Mouse (Mus musculus): ENCODE measurements around the gene Enpp7.
A peak's percentile ranks its signal among the peaks of the same experiment; 100 is the strongest.

The Enpp7 gene

DNA sequence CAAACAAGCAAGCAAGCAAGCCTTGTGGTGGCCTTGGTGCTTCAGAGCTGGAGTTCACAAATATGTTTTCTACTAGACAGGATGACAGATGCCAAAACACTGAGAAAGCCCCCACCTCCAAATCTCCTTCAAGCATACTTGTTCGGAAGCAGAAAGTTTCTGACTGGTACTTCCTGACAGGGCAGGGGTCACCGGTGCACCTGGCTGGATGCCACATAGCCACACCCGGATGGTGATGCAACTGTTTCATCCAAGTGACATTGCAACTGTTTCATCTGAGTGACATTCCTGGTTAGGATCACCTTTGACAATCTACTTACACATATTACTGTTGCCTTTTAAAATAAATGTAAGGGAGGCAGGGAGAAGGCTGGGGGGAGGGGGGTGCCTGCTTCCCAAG lies 9.2 kb downstream of the Enpp7 start:
- DNase-seq (ENCODE audit: low spot score): no peak

DNA sequence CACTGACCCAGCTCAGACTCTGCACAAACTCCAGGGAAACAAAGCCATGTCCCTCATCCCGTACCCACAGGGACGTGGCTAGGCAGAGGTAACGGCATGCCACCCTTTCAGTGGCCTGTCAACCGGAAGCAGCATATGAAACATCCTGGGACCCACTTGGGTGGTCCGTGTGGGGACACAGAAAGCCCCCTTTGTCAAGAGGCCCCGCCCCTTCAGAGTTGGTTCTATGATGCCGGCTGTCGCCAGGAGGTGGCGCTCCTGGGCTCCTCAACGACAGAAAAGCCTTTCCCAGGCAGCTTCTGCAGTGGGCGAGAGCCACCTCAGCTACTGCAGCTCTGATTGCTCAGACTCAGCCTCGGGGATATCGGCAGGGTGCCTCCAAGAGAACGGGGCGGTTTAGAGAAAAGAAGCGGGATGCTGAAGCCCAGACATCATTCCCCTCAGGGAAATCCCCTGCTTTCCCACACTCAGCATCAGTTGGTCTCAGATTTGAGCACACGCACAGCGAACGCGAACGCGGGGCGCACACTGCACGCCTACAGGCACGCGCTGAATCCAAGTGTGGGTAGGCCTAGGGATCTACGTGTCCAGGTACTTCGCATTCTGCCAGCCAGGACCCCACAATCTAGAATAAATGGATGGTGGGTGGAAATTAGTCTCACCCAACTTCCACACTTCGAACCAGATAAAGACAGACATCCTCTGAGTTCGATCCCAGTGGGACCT lies 10.7 kb downstream of the Enpp7 start:
- peak; percentile 84 for DNase-seq (ENCODE audit: low spot score)

GRCm38 (mm10) chr11:118999361-118999804 lies 11.4 kb downstream of the Enpp7 start:
- peak; percentile 71 for DNase-seq (ENCODE audit: low spot score)

DNA sequence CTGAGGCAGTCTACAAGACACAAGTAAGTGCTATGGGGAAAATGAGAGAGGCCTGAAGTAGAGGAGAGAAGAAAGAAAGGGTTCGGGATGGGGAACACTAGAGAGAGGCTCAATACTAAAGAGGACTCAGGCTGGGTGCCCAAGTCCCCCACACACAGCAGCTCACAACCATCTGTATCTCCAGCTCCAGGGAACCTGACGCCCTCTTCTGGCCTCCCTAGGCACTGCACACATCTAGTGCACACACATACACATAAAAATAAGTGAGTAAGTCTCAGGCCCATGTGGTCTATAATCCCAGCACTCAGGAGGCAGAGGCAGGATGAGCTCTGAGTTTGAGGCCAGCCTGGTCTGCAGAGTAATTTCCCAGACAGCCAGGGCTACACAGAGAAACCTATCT lies 12.9 kb downstream of the Enpp7 start:
- no peak for DNase-seq (ENCODE audit: low spot score)

DNA sequence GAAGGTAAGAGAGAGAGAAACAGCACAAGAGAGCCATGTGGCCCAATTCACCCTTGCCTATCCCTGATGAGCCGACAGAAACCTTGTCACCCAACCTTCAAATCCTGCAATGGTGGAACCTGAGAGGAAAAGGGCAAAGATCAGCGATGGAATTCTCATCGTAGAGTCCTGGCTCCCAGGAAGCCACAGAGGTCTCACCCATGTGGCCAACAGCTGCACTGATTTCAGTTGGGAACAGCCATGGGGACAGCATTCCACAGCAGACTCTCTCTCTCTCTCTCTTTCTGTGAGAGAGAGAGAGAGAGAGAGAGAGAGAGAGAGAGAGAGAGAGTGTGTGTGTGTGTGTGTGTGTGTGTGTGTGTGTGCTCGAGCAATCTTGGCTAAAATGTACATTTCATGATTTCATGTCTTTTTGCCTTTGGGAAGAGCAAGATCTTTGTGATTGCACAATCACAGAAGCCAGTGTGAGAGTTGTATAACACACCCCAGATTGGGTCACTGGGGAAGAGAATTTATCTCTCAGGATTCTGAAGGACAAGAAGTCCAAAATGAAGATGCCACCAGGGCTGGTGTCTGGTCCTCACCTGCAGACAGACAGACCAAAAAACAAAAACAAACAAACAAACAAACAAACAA lies 13.6 kb downstream of the Enpp7 start:
- no peak for DNase-seq (ENCODE audit: low spot score)

DNA sequence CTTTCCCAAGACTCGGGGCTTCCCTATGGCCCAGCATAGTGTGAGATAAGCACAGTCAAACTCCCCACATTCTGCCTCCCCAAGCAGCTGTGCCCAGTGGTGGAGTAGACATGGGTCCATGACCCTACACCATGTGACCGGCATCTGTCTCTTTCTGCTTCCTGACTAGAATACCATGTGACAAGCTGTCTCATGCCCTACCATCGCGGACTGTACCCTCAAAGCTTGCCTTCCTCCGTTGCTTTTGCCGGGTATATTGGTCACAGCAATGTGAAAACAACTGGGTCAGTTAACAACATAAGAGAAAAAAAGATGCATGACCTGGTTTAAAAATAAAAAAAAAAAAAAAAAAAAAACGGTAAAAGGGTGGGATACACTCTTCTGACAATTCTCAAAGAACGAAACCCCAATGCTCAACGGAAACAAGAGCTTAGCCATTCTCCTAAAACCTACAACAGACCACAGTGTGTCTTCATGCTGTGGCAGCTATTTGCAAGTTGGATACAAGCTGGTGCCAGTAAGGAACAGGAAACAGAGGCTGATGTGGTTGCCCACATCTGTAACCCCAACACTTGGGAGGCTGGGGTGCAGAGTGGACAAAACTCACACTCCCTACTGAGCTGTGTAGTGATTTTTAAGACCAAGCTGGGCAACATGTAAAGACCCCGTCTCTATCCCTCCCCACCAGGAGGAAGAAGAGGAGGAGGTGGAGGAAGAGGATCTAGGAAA lies 17.7 kb downstream of the Enpp7 start:
- DNase-seq (ENCODE audit: low spot score): no peak

GRCm38 (mm10) chr11:119006462-119006861 lies 18.5 kb downstream of the Enpp7 start:
- no peak for DNase-seq (ENCODE audit: low spot score)

- no peak for DNase-seq (ENCODE audit: low spot score)
Observed at GRCm38 (mm10) chr11:119007461-119008456, 19.8 kb downstream of the Enpp7 start.

- no peak for DNase-seq (ENCODE audit: low spot score)
Observed at GRCm38 (mm10) chr11:119014455-119014854, 26.5 kb downstream of the Enpp7 start.

DNA sequence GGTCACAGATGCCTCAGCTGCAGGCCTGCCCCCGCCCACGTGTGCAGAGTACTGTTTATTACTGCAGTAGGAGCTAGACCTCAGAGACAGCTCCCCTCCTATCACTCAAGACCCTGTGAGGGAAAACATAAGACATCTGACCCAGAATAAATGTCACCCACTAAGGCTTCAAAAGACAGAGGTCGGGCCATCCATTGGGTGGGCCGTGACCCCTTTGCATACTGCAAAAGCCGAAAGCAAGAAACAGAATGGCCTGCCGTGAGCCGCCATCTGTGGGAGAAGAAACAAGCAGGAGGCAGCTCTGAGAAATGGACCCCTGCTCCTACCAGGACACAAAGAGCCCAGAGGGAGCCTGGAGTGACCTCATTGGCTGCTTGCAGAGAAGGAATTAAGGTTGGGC lies 29.5 kb downstream of the Enpp7 start:
- no peak for DNase-seq (ENCODE audit: low spot score)

GRCm38 (mm10) chr11:119021180-119021579 lies 33.2 kb downstream of the Enpp7 start:
- DNase-seq (ENCODE audit: low spot score): no peak

DNA sequence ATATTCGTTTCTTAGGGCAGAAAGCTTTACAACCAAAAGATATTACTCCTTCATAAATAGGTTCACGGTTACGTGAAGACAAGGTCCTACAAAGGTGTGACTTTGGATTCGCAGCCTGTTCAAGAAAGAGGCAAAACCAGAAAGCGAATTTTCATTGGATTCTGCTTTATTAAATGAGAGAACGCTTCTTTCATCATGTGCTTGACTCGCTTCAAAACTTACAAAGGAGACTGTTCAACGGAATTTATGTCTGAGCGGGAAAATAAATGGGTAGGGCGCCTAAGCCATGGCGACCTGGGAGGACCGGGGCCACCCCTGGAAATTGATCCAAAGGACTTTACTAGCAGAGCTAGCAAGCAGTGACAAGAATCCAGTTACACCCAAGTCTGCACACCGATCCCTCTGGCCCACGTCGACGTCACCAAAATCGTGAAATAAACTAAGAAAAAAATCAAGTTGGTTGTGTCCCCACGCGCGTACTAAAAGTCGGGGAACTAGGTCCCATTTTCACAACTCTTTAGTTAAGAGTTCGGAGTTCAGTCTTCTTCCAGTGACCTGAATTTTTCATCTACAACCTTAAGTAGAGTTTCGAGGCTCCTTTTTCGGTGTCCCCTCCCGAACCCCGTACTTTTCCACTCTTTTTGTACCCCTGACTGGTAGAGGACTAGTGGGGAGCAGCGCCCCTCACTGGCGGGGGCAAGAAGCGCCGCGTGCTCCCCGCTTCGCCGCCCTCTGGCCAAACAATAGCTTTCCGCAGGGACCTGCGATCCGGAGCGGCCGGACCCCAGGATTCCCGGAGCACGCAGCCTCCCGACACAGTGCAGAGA lies 34.3 kb downstream of the Enpp7 start:
- no peak for DNase-seq (ENCODE audit: low spot score)

- DNase-seq (ENCODE audit: low spot score): peak; percentile 90
Observed at GRCm38 (mm10) chr11:119022895-119023615, 35.1 kb downstream of the Enpp7 start, which contains the start of gene Cbx2. TSS of gene Cbx2 (plus strand) at chr11:119022962.

DNA sequence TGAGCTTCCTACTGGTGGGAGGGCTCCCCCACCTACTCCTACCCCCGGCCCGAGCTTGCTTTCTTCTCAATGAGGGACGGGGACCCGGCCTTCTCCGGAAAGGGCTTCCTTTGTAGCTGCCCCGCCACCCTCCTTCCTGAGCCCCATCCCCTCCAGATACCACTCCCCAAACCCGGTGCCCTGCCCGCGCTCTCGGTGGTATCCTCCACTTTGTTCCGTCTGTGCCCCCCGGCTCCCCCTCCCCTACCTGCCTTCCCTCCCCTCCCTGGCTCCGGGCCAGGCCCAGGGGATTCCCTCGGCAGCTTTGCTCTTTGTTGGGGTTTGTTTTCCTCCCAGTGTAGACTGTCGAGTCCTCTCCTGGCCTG lies 35.6 kb downstream of the Enpp7 start:
- DNase-seq (ENCODE audit: low spot score): no peak

DNA sequence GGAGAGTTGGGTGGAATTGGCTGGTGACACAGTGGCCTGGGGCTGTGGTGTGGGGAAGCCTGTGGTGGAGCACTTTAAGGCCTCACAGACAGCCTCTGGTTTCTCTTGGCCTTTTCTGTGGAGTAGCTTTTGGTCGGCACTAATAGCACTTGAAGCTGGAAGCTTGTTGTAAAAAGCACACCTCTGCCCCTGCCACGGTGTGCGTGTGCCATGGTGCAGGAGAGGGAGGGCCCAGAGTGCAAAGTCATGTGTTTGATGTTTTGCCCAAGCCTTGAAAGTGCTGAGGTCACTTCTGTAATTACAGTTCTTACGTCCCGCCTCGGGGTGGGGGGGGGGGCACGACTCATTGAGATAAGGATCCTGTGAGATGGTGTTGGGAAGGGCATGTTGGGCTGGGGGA lies 36.3 kb downstream of the Enpp7 start:
- peak; percentile 35 for DNase-seq (ENCODE audit: low spot score)

DNA sequence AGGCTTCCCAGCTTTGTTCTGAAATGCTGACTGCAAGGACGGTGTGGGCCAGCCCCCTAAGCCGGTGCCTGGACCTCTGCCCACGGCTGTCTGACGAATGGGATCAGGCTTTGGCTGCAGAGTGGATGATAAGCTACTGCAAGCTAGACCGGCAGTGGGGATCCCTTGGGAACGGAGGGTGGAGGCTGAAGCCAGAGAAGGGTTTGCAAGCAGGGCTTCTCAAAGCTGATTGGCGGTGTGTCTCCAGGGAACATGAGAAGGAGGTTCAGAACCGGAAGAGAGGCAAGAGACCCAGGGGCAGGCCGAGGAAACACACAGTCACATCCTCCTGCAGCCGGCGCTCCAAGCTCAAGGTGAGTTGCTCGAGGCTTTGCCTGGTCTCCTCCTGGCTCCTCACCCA lies 38.2 kb downstream of the Enpp7 start:
- DNase-seq (ENCODE audit: low spot score): peak; percentile 93

DNA sequence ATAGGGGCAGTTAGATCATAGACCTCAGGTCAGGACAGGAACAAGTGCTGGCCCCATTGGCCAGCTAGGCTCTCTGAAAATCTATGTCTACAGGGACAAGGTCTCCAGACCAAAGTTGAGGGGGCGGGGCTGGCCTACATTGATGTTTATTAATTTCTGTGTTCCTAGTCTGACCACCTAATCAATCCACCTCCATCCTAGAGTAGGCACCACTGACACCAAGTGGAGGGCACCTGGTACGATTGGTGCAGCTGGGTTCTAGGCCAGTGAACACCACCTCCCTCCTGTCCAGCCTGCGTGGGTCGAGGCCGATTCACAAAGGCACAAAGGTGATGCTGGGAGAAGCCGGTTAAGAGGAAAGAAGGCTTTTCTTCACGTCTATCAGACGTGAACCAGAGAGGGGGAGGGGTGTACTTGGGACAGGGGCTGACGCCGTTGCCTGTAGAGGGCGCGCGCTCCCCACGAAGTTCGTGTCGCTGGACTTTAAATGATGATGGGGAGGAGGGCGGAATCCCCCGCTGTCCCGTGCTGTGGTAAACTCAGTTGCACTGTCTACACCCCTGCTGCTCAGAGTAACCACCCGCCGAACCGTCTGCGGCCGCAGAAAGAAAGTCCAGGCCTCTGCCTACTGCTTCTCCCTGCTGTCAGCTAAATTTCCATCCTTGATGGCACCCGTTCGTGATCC lies 46.0 kb downstream of the Enpp7 start:
- peak; percentile 73 for DNase-seq (ENCODE audit: low spot score)

- no peak for DNase-seq (ENCODE audit: low spot score)
Observed at GRCm38 (mm10) chr11:119034635-119035034, 46.6 kb downstream of the Enpp7 start.

DNA sequence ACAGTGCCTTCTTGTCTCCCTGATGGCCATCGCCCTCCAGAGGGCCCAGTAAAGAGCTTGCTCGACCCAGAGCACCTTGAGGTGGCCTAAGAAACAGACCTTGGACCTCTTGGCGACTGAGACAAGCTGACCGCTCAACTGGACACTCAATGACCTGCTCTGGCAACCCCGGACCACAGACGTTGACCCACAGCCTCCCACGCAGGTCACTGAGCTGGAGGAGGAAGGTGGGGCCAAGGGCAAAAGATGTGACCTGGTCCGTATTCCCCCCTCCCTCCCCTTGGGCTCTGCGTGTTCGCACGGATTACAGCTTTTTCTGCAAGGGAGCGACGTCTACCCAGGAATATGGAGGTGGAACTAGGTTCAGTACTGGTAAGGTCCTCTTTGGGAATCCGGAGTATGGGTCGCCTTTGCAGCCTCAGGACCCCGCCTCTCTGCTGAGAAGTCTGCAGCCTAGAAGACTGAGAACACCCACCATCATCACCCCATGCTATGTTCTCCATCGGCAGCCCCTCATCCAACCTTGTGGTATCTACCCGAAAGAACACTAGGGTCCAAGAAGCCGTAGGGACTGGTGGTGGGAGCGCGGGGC lies 47.2 kb downstream of the Enpp7 start:
- DNase-seq (ENCODE audit: low spot score): no peak

All from MN1 (cell line).